25 mouse cellular contexts compared by ENCODE assay signal in genomic region chrX:130601911-130602310, GRCm38 (mm10).
DNase-seq lines count a peak whose midpoint lies in the region; ATAC-seq and TF ChIP-seq lines count a peak whose summit lies in the region.
"Had no signal": no experiment of that assay in that cellular context is flagged by ENCODE, and none has a peak within 500 bp of the region (broad histone marks: within the 10 kb centered on the region; RNA-seq: fewer than 3 reads in every experiment).

No protein-coding gene starts in this region.

- no peaks in the 10 kb centered on the region for H3K27me3 ChIP-seq in kidney, postnatal 0 days (ENCODE audit: insufficient read depth, low read length)
- H3K27me3 ChIP-seq: forebrain, embryonic 12.5 days; hindbrain, embryonic 12.5 days; limb, embryonic 12.5 days; liver, embryonic 12.5 days had no signal

- no peak overlapping the region for H3K9ac ChIP-seq in kidney, postnatal 0 days (ENCODE audit: low read depth, low read length)
- H3K9ac ChIP-seq: forebrain, embryonic 12.5 days; hindbrain, embryonic 12.5 days; limb, embryonic 12.5 days; liver, embryonic 12.5 days had no signal

- H3K27ac ChIP-seq in kidney, postnatal 0 days: no peak overlapping the region
- H3K27ac ChIP-seq: embryonic facial prominence, embryonic 10.5 days; forebrain, embryonic 12.5 days; gastrocnemius, adult 2 months; heart, embryonic 10.5 days; hindbrain, embryonic 12.5 days; limb, embryonic 12.5 days; liver, embryonic 12.5 days; midbrain, embryonic 10.5 days; stomach, postnatal 0 days had no signal

- H3K9me3 ChIP-seq in kidney, postnatal 0 days (replicated peaks; ENCODE audit: low read length): no peaks in the 10 kb centered on the region
- H3K9me3 ChIP-seq: embryonic facial prominence, embryonic 10.5 days; forebrain, embryonic 12.5 days; heart, embryonic 10.5 days; hindbrain, embryonic 12.5 days; limb, embryonic 12.5 days; liver, embryonic 12.5 days; midbrain, embryonic 10.5 days had no signal

- H3K4me3 ChIP-seq in kidney, postnatal 0 days (replicated peaks; ENCODE audit: low read depth, low read length): no peak overlapping the region
- H3K4me3 ChIP-seq: embryonic facial prominence, embryonic 10.5 days; forebrain, embryonic 12.5 days; gastrocnemius, adult 2 months; heart, embryonic 10.5 days; hindbrain, embryonic 12.5 days; limb, embryonic 12.5 days; liver, embryonic 12.5 days; midbrain, embryonic 10.5 days had no signal

- no peak for TF ChIP-seq CTCF in kidney, postnatal 0 days (IDR thresholded peaks at IDR 0.05; ENCODE audit: low read depth)

- DNase-seq in kidney, postnatal 0 days (ENCODE audit: low spot score): peak; percentile 1
- no peak for DNase-seq in kidney, postnatal 10 days
- DNase-seq in CD4-positive, CD25-positive, alpha-beta regulatory T cell, adult 2 months (ENCODE audit: low read depth, low spot score): peak; percentile 1
- DNase-seq in left cerebral cortex, adult 9 months (ENCODE audit: low spot score in 2 of 2): peak; percentile 15 to 25
- DNase-seq in right cerebral cortex, postnatal 10 days (ENCODE audit: low spot score in 2 of 2): peak; percentile 26 to 27
- DNase-seq in thymus, postnatal 36 days: no peak
- DNase-seq in urinary bladder, adult 18-20 months (ENCODE audit: low spot score in 2 of 2): no peak
- DNase-seq: adrenal gland, postnatal 36 days; B cell, adult 2 months; cerebellum, adult 2 months; gastrocnemius, adult 2 months; kidney, adult 2 months; kidney, postnatal 25 days; lung, adult 2 months; lung, postnatal 4 days had no signal

- no peak overlapping the region for H3K4me2 ChIP-seq in kidney, postnatal 0 days (ENCODE audit: low read length)
- H3K4me2 ChIP-seq: forebrain, embryonic 12.5 days; hindbrain, embryonic 12.5 days; limb, embryonic 12.5 days; liver, embryonic 12.5 days had no signal

- H3K4me1 ChIP-seq in kidney, postnatal 0 days (replicated peaks; ENCODE audit: insufficient read depth, low read length): no peaks in the 10 kb centered on the region
- H3K4me1 ChIP-seq: embryonic facial prominence, embryonic 10.5 days; forebrain, embryonic 12.5 days; heart, embryonic 10.5 days; hindbrain, embryonic 12.5 days; limb, embryonic 12.5 days; liver, embryonic 12.5 days; midbrain, embryonic 10.5 days had no signal

- 86% methylated on average over 3 of the region's 3 CpGs for WGBS in kidney, postnatal 0 days

- ATAC-seq in kidney, postnatal 0 days (replicated peaks; ENCODE audit: low FRiP score, low read depth): no peak
- no peak for ATAC-seq in megakaryocyte progenitor cell, adult 5-6 weeks (replicated peaks; ENCODE audit: poor library complexity)
- ATAC-seq: liver, embryonic 12.5 days; Patski had no signal

- H3K36me3 ChIP-seq in kidney, postnatal 0 days (ENCODE audit: insufficient read depth, low read length): no peaks in the 10 kb centered on the region
- H3K36me3 ChIP-seq: embryonic facial prominence, embryonic 10.5 days; forebrain, embryonic 12.5 days; heart, embryonic 10.5 days; hindbrain, embryonic 12.5 days; limb, embryonic 12.5 days; liver, embryonic 12.5 days; midbrain, embryonic 10.5 days had no signal

Comparison
In these comparisons a context has a peak if more than half of its experiments do, and no peak if none do; other contexts are left out.
1. DNase-seq: peak in kidney, postnatal 0 days (single experiment), CD4-positive, CD25-positive, alpha-beta regulatory T cell, adult 2 months (single experiment), left cerebral cortex, adult 9 months (2 of 2) and right cerebral cortex, postnatal 10 days (2 of 2); none in kidney, postnatal 10 days (single experiment), thymus, postnatal 36 days (0 of 2) and urinary bladder, adult 18-20 months (0 of 2).